Mouse (Mus musculus): ENCODE measurements around the gene Tpcn1.

Tpcn1 gene

DNA sequence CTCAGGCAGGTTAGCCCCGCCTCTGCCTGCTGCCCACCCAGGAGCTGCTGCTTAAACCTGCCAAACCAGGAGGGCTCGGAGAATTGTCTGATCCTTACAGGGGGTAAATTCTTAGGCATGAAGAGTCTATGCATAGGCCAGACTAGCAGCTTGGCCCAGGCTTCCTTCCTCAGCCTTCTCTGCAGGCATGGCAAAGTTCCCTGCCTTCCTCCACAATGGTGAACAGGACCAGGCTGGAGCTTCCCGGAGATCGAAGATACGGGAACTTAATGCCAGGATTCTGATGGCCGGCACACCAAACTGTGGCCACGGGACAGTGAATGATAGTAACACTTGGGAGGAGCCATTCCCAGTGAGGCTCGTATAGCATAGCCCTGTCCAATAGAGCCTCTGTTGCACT lies 30.4 kb downstream of the Tpcn1 start:
- no peak for DNase-seq (ENCODE audit: low spot score)

DNA sequence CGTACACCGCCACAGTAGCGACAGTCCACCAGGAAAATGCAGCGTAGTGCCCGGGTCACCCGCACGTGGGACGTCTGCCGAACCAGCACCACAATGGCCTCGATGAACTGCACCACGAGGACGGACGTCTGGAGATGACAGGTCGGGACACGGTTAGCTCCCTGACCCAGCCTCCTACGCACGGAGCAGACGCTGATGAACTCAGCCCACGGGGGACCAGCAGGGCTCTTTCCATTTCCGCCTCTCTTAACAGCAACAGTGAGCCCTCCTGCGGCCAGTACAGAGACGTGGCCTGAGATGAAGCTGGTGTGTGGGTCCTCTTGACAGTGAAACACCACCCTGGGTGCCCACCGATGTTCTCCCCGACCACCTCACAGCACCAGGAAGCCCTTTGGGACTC lies 32.6 kb downstream of the Tpcn1 start:
- no peak for DNase-seq (ENCODE audit: low spot score)

DNA sequence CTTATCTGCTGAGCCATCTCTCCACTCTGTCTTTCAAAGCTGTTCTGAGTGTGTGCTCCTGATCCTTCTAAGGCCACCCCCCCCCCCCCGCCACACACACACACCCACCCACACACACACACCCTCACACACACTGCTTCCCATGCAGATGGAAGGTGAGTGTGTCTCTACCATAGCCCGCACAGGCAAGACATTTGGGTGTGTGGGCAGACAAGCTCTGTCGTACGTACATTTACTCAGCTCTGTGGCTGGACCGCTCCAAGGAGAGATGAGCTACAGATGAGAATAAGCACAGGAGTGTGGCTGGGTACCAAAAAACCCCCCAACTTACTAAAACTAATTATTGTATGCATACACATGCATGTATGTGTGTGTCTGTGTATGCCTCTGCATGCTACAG lies 37.8 kb downstream of the Tpcn1 start:
- no peak for DNase-seq (ENCODE audit: low spot score)

DNA sequence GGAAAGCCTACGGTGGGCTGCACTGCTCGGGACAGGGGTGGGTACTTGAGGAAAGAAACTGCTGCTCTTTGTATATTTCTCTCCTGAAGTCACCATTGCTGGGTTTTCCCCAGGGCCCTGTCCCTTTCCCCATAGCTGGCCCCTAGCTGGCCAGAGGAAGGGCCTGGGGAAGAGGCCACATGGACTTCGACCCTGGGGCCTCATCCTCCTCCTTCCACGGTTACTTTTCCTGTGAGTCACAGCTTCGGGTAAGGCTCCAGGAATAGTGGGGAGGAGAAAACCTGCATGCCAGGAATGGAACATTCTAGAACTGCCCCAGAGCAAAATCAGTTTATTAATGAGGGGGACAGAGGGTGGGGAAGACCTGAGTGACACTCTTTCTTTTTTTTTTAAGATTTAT lies 38.3 kb downstream of the Tpcn1 start:
- DNase-seq (ENCODE audit: low spot score) = peak; percentile 47

DNA sequence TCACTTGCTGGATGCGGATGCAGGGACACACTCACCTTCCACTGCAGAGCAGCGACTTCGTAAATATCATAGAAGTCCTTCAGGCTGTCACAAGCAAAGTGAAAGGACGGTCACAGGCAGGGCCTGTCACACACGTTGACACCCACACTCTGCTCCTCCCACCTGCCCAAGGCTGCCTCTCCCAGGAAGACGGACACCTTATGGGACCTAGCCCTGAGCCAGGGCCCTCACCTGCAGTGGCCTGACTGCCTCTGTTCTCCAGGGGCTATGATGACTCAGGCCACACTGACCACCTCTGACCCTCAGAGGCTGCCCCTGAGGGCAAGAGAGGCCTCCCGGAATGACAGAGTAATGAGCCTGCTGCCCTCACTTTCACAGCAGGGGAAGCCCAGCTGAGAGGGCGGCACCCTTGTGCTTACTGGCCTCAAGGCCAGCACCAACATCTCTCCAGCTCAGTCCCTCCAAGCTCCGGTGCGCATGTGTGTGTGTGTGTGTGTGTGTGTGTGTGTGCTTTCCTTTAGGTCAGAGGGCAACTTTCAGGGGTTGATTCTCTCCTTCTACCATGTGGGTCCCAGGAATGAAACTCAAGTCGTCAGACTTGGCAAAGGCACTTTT lies 40.1 kb downstream of the Tpcn1 start:
- no peak for DNase-seq (ENCODE audit: low spot score)

DNA sequence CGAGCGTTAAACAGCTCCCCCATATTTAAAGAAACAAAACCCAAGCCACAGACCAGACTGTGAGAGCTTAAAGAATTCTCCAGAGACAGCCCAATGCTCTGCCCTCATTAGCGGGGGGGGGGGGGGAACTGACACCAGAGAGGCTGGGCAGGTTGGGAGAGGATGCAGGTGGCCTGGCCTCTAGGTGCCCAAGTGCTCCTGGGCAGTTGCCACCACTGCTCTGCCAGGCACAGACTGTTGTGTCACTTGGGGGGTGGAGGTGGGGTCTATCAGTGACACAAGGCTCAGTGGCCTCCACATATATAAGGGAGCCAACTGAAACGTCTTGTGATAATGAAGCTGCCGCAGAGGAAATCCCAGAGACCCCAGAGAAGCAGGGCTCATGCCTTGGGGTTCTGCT lies 51.8 kb downstream of the Tpcn1 start:
- DNase-seq (ENCODE audit: low spot score) = no peak

DNA sequence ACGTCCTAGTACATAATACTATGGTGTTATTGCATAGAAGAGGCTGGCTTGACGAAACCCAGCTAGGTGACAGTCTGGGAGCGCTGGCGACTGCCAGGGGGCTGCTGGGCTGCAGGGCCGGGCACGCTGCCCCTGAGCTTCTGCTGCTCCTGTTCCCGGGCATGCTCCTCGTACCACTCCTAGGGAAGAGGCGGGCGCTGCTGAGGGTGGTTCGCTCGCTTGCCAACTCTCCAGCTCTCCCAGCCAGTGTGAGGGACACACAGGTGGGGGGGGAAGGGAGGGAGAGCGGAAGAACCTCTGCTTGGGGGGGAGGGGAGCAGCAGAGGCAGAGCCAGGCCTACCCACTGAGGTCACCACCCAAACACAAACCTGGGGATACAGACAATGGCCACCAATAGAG lies 52.4 kb downstream of the Tpcn1 start:
- DNase-seq (ENCODE audit: low spot score) = no peak

DNA sequence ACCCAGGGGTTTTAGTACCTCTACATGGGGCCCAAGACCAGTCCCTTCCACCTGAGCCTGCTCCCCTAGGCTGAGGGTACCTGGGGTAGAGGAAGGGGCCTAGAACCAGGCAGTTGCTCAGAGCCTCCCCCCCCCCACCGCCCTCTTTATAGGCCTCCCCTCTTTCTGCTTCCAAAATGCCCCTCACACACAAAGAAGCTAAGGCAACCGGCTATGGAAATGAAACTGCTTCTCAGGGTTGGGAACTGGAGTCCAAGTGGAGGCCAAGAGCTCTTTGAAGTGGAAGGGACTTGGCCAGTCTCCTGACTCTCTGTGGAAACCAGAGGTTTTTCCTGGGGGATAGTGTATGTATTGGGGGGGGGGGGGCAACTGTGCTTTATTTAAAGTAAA lies 53.8 kb downstream of the Tpcn1 start:
- no peak for DNase-seq (ENCODE audit: low spot score)

DNA sequence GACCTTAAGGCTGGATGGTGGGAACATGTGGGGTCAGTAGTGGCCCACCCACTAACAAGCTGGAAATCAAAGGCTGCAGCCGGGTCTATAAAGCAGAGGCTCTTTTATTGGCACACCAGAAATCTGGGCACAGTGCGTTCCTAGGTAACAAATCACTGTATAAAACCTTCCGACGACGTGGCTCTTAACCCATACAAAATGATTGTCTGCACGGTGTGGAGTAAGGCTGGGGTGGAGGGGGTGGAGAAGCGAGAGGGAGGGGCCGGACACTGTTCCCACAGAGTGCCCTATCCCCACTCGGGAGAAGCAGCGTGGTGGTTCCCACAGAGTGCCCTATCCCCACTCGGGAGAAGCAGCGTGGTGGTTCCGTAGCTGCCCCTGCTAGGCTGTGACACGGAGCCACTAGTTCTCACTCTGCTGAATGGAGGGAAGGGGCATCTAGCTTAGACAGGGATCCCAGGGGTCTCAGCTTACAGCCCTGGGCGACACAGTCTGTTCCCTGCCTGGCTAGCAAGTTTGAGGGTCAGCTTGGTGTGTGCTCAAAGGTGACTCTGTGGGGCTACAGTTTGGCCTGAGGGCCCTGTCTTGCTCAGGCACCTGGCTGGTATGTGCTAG lies 54.3 kb downstream of the Tpcn1 start:
- no peak for DNase-seq (ENCODE audit: low spot score)

DNA sequence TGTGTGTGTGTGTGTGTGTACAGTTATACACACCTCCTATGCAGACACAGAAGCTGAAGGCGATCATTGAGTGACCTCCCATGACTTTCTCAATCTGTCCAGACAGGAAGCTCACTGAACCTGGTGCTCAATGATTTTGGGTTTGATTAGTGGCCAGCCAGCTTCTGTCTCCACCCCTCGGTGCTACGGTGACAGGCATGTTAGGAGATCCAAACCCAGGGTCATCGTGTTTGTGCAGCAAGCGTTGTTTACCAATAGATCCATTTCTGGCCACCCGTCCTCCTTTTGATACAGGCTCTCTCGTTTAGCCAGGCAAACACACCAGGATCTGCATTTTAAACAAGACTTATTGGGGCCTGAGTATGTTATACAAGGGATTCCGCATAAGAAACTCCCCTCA lies 56.8 kb downstream of the Tpcn1 start:
- DNase-seq (ENCODE audit: low spot score) = no peak

DNA sequence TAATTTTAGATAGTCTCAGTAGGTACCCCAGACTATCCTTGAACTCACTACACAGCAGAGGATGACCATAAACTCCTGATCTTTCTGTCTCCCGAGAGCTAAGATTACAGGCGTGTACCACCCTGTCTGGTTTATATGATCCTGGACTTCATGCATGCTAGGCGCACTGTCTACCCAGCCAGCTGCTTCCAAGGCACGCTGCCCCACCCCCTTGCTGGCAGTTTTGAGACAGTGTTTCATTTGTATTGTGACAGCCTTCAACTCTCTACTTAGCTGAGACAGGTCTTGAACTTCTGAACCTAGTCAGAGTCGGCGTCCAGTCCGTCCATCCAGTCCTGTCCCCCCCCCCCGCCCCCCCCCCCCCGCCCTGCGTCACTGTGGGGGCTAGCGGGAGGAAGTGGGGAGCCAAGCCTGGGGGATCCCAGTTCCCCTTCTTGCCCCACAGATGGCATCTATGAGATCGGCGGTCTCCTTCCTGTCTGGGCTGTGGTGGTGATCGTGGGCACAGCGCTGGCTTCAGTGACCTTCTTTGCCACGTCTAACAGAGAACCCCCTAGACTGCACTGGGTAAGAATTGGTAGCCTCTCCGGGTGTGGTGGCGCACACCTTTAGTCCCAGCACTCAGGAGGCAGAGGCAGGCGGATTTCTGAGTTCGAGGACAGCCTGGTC lies 61.0 kb downstream of the Tpcn1 start:
- no peak for DNase-seq (ENCODE audit: low spot score)

DNA sequence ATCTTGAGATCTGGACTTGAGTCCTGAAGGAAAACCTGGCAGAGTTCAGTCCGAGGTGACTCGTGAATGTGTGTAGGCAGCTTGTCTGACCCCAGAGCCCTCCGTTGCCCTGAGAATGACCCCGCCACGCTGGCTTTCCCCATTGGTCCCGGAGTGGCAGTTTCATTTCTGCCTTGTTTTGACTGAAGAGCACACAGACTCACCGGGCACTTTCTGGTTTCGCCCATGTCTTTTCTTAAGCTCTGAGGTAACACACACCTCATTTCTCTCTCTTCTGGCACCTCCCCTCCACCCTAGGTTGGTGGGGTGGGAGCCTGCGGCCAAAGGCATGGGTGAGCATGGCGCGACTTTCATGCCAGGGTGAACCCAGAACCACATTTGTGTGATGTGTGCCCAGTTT lies 62.2 kb downstream of the Tpcn1 start:
- no peak for DNase-seq (ENCODE audit: low spot score)

DNA sequence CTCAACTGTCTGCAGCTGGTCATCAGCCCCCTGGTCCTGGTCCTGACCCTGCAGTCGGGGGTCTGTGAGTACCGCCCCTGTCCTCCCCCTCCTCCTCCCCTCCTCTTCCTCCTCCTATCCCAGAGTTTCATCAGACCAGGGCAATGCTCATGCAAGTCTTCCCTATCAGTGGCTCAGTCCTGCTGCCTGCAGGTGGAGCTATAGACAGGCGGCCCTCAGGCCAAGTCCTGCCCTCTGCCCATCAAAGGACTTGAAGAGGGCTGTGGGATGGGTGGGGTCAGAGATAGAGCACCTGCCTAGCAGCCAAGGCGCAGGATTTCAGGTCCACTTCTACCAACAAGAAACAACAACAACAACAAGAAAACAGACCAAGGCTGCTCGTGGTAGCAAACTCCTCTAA lies 62.7 kb downstream of the Tpcn1 start:
- no peak for DNase-seq (ENCODE audit: low spot score)

DNA sequence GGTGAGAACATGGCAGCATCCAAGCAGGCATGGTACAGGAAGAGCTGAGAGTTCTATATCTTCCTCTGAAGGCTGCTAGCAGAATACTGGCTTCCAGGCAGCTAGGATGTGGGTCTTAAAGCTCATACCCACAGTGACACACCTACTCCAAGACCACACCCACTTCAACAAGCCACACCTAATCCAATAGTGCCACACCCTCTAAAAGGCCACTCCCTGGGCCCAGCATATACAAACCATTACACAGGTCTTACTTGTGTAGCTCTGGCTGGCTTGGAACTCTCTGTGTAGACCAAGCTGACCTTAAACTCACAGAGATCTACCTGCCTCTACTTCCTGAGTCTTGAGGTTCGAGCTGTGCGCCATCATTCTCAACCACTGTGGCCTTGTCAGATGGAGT lies 63.7 kb downstream of the Tpcn1 start:
- DNase-seq (ENCODE audit: low spot score) = no peak

DNA sequence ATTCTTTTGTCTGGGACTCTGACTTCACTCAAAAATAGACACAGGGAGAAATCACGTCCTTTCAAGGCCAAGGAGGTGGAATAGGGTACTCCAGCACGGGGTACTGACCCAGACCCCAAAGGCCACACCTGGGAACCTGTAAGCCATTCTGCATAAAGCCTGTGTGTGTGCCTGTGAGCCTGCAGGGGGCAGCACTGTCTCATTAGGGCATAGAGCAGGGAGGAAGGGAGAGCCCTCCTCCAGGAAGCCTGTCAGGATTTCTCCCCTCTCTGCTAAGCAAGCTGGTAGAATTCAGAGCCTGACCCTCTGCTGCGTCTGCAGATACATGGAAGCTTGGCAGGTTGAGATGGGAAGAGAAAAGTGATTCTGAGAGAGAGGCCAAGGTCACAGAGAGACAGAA lies 65.8 kb downstream of the Tpcn1 start:
- no peak for DNase-seq (ENCODE audit: low spot score)

DNA sequence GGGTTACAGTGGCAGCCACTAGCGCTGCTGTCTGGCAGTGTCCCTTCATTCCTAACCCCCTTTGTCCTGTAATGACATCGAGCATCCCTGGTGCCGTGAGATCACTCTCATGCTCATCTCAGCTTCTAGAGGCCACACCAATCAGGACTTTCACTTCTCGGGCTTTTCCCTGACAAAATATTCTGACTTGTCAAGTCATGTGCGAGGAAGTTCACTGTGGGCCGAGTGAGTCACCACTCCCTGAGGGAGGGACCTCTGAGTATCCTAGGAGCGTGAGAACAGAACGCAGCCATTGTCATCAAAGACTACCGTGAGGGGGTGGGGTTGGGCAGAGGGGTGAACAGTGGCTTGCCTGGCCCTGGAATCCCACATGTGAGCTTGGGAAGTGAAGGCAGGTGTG lies 70.9 kb downstream of the Tpcn1 start:
- DNase-seq (ENCODE audit: low spot score) = no peak

DNA sequence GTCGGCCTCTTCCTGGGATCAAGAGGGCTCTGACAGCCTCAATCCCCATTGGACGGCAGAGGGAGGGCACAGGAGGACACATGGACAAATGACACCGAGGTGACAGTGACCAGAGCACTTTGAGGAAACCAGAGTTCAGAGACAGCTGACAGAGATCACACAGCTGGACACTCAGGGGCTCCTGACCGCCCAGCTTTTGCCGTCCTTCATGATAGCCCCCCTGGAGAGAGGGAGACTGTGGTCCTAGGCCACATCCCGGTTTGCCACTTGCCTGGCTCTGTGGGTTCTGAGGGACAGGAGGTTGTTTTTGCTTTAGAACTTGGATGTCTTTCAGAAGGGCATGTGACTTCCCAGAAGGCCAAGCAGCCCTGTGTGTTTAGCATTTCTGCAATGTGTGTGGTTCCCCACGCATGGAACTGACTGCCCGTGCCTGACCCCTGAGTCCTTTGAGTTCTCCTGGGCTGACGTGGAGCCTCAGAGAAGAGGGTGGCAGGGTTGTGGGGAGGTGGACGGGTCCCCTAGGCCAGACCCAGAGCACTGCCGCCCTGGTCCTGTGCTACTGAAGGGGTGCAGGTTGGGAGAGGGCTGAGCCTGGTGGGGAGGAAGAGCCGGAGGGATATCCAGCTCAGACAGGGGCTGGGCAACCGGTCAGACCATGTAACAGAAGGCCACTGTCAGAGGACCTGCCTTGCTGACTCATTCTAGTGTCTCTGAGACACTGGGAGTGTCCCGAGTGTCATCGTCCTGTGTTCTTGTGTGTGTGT lies 72.1 kb downstream of the Tpcn1 start:
- no peak for DNase-seq (ENCODE audit: low spot score)

DNA sequence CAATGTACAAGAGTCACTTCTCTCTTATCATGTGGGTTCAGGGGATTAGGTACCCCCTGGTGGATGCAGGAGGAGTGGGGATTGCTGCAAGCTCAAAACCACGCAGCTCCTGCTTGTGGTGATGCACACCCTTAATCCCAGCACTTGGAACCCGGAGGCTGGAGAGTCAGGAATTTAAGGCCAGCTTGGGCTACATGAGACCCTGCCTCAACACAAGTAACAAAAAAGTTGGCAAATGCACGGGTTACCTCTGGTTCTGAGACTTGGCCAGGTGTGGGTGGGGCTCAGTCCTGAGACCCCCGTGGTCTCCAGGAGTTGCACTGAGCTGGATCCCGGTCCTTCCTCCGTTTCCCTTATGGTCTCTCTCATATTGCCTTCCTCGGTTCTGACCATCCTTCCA lies 73.0 kb downstream of the Tpcn1 start:
- DNase-seq (ENCODE audit: low spot score) = no peak

DNA sequence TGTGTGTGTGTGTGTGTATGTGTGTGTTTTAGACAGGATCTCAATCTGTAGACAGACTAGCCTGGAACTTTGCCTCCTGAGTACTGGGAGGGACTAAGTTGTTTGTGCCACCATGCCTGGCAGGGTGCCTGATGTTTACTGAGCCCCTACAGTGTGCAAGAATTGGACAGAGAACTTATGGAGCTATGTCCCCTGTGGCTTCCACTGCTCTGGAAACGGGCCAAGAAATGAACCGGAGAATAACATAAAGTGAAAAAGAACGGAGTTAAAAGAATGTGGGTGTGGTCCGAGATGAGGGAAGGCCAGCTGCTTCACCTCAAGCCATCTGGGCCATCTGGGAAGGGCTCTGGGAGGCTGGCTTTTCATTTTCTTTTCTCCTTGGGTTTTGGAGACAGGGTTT lies 73.7 kb downstream of the Tpcn1 start:
- no peak for DNase-seq (ENCODE audit: low spot score)

DNA sequence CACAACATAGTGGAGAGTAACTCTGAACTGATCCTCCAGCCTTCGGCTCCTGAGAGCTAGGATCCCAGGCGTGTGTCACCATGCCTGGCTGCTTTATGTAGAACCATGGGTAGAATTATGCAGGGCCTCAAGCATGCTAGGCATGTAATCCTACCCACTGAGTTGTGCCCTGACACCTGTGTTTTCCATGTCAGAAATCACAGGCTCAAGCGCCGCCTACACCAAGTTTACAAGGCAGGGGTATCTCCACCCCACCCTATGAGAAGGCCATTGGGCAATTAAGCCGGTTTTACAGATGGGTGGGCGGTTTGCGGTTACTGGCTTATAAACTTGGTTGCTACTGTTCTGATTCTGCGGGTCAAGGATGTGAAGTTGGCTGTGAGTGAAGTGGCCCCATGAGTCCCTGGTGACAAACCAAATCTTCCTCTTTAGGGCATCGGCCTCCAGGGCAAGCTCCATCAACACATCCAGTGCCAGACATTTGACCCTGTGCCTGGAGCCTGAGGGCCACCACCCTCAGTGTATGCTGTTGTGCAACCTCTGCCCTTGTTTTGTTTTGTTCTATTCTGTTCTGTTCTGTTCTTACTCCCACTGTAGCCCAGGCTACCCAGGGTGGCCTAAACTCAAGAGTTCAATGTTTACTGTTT lies 74.3 kb downstream of the Tpcn1 start:
- DNase-seq (ENCODE audit: low spot score) = no peak

DNA sequence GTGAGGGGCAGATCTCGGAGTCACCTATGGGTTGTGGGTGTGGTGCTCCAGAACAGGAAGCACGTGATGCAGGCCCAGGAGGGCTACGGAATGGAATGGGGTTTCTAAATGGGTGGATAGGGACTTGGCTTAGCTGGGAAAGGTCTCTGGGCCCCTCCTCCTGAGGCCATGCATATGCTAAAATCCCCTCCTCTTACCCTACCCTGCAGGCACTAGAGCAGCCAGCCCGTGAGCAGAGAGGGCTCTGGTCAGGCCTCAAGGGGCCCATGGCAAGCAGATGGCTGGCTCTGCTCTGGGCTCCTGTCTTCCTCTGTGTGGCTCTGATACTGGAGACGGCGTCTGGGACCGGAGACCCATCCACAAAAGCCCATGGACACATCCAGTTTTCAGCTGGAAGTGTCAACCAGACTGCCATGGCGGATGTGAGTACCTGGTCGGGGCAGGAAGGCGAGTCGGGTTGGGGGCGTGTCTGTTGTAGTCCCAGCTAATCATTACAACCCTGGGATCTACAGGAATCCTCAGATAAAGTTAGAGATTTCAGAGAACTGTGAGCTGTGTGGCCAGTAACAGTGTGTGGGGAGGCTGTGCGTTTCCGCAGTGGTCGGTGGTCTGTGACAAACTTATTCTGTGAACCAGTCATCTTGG lies 75.4 kb downstream of the Tpcn1 start:
- peak; percentile 87 for DNase-seq (ENCODE audit: low spot score)

DNA sequence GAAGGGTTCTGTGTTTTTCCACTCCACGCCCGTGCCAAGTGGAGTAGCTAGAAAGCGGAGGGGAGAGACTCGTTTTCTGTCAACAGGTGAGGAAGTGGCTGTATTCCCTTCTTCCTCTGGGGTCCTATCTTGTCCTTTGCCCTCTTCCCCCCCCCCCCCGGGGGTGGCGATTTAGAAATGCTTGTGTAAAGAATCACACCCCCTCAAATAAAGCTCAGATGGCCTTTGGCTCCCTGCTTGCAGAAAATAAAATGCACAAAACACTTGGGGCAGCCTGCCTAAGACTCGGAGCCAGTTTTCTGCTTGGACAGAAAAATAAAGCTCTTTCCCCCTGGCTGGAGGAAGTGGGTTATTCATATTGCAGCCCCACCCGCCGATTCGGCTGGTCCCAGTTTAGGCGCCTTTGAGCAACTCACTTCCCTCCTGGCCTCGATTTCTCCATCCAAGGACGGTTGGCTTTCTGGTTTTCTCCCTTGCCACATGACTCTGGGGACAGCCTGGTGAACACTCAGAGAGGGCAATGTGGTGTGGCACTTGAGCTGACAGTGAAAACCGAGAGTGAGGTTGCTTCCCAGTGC lies 76.7 kb downstream of the Tpcn1 start:
- peak; percentile 77 for DNase-seq (ENCODE audit: low spot score)

Measured in yolk sac, embryonic 10.5 days (tissue).